Mouse (Mus musculus): Measurements from ENCODE around the gene Notch1.

Gene Notch1

DNA sequence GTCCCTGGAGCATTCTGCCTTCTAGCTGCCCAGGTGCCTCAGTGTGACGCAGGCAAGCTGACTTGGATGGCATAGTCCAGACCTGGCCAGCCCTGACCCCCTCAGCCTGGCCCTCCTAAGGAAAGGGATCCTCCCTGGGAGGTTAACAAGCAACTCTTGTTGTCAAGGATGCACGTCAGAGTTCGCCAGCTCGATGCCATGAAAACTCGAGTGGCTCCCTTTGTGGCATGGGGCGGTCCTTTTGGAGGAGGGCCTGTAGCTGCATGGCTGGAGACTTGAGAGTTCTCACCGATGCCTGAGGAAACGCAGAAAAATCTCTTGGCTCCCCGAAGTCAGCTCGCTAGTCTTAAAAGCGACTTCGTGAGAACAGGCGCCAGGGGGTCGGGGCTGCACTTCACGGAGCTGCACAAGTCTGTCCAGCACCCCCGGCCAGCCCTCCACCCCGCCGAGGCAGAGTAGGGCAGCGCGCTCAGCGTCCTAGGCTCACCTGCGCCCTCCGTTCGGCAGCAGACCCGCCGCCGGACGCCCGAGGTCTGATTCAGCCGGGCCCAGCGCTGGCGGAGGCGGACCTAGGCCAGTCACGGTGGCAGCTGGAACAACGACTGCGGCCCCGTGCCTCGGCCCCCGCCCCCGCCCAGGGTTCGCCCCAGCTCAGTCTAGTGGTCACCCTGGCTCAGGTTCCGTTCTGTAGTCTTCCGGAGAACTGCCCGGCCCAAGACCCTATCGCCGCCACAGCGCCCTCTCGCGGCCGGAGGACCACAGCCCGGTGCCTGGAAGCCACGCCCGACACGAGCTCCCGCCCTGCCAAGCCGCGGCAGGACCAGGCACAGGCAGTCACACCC is 107.7 kb downstream of the Notch1 start, which contains the start of gene Inpp5e:
Inpp5e (minus strand) TSS at position 689 of the 842 bp plus-strand sequence.
- peak; percentile 80 for DNase-seq (ENCODE audit: low read depth, low spot score)
